1 mouse cellular context compared by ENCODE assay signal in the genomic region with DNA sequence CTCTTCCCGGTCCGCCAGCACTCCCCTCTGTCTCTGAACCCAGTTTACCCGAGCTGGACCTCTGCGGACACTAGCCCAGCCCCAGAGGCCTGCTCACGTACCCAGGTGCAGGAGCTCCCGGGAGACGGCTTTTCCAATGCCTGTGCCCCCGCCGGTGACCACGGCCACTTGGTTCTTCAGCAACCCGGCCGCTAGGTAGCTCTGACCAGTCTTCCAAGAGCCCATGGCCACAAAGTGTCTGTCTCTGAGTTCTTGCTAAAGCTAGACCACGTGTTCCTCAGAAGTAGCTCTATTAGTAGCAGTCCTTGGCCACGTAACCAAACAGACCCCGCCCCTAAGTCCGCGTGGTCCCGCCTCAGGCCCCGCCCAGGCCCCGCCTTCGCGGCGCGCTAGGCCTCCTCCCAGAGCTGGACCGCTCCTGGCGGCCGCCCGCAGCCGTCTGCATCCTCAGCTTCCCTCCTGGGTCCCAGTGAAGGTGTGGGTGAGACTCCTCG.
TF ChIP-seq lines count a peak whose summit lies in the region.

A gene (minus strand): TSS at position 323 of the 494 bp plus-strand sequence.
A gene (plus strand): TSS at position 378 of the 494 bp plus-strand sequence.

TF ChIP-seq in CH12.LX, 34 proteins besides CTCF, POLR2A, EP300 and RAD21 (continued from another document):
- TF ChIP-seq JUN (IDR thresholded peaks at IDR 0.05; ENCODE audit: insufficient read depth, low read depth, low read length), result no peak
- peak; percentile 72; the same call in 1 of the 2 replicates for TF ChIP-seq ZMIZ1 (IDR thresholded peaks at IDR 0.05; ENCODE audit: low read depth, low read length)
- TF ChIP-seq PAX5 (IDR thresholded peaks at IDR 0.05; ENCODE audit: low read length), result no peak
- no peak for TF ChIP-seq ZNF384 (IDR thresholded peaks at IDR 0.05; ENCODE audit: low read depth, low read length)
- TF ChIP-seq KAT2A (IDR thresholded peaks at IDR 0.05; ENCODE audit: insufficient replicate concordance, low read length), result no peak
- no peak for TF ChIP-seq POLR2AphosphoS2 (IDR thresholded peaks at IDR 0.05; ENCODE audit: low read depth, low read length)
- peak; percentile 43; the same call in 1 of the 2 replicates for TF ChIP-seq TCF12 (IDR thresholded peaks at IDR 0.05; ENCODE audit: low read depth, low read length)
- TF ChIP-seq SIN3A (IDR thresholded peaks at IDR 0.05; ENCODE audit: low read length), result 0 out of 2 replicates have a peak, but pooled peaks have one; percentile 47
- TF ChIP-seq MEF2A (IDR thresholded peaks at IDR 0.05; ENCODE audit: borderline replicate concordance, low read depth, low read length), result peak; percentile 35; the same call in 1 of the 2 replicates
- TF ChIP-seq UBTF (IDR thresholded peaks at IDR 0.05; ENCODE audit: low read depth, low read length), result no peak
- TF ChIP-seq JUND (conservative IDR thresholded peaks at IDR 0.05; ENCODE audit: low read depth, low read length), result no peak
- peak; percentile 98 for TF ChIP-seq MXI1 (IDR thresholded peaks at IDR 0.05; ENCODE audit: low read depth, low read length)
- TF ChIP-seq NRF1 (IDR thresholded peaks at IDR 0.05; ENCODE audit: low read depth, low read length), result peak; percentile 36; the same call in 1 of the 2 replicates
- TF ChIP-seq GABPA (IDR thresholded peaks at IDR 0.05; ENCODE audit: insufficient replicate concordance, low read depth, low read length), result no peak
- TF ChIP-seq CHD2 (IDR thresholded peaks at IDR 0.05; ENCODE audit: low read length), result no peak
- no peak for TF ChIP-seq BHLHE40 (IDR thresholded peaks at IDR 0.05; ENCODE audit: low read depth, low read length)
- TF ChIP-seq CHD1 (IDR thresholded peaks at IDR 0.05; ENCODE audit: low read depth, low read length), result no peak
- TF ChIP-seq SMC3 (IDR thresholded peaks at IDR 0.05; ENCODE audit: low read depth, low read length), result no peak
